Mouse (Mus musculus): Measurements from ENCODE around the gene Pttg1. TPM values are rescaled to one million over a fixed set of nuclear protein-coding genes. Genes with fewer than 3 reads are reported as not detected.

Gene Pttg1
- total and polyA plus RNA-seq, 3 experiments, result 153 to 276 (median 258) TPM

- no peak for DNase-seq (ENCODE audit: extremely low read depth)
- H3K9ac ChIP-seq (ENCODE audit: insufficient read depth, low read depth), result peak overlapping the region; percentile 57
- H3K4me1 ChIP-seq (ENCODE audit: control insufficient read depth in 1 of 2, insufficient read depth in 2 of 2), result peaks cover 19 to 32% of the 10 kb centered on the region in 2 experiments
- peak overlapping the region; percentile 44 to 87 (median 58) for H3K4me3 ChIP-seq (replicated peaks in 1 of 3; ENCODE audit: low read depth in 2 of 3, low read length in 2 of 3, poor library complexity in 1 of 3)
- in situ Hi-C loops (cut with MboI; ENCODE audit: low pct_ligation_motif_present, low pct_unique_long_range_greater_than_20kb, low sequenced_read_pairs), result no loop called here
- H3K36me3 ChIP-seq (replicated peaks in 1 of 2; ENCODE audit: control insufficient read depth in 1 of 2, insufficient read depth in 1 of 2, low read length in 1 of 2), result peaks cover 0 to 1% of the 10 kb centered on the region in 2 experiments
- peak overlapping the region; percentile 89 for H3K4me2 ChIP-seq (ENCODE audit: insufficient read depth, low read depth, poor library complexity, severe bottlenecking)
- peaks cover 38% of the 10 kb centered on the region for H3K79me2 ChIP-seq (replicated peaks; ENCODE audit: control insufficient read depth, extremely low read depth, insufficient read depth, poor library complexity, severe bottlenecking)
- peaks cover 4% of the 10 kb centered on the region for H3K9me3 ChIP-seq (replicated peaks; ENCODE audit: low read length)
- TF ChIP-seq RCOR1 (conservative IDR thresholded peaks at IDR 0.05; ENCODE audit: low read depth, low read length) (0 out of 2 replicates have a peak, but pooled peaks have one; percentile 75), POLR2A (IDR thresholded peaks at IDR 0.05; ENCODE audit: low read depth, low read length) (no peak; the same call in 1 of the 2 replicates), MXI1 (IDR thresholded peaks at IDR 0.05; ENCODE audit: low read depth, low read length) (0 out of 2 replicates have a peak, but pooled peaks have one; percentile 13), CHD1 (IDR thresholded peaks at IDR 0.05; ENCODE audit: low read depth, low read length) (peak; percentile 59; the same call in 1 of the 2 replicates)
- H3K27ac ChIP-seq (ENCODE audit: insufficient read depth, low read depth), result peak overlapping the region; percentile 99
- dilution Hi-C loops (cut with MboI; ENCODE audit: extremely low pct_ligation_motif_present, extremely low pct_unique_long_range_greater_than_20kb, low sequenced_read_pairs), result no loop called here
- H3K27me3 ChIP-seq (replicated peaks), result no peaks in the 10 kb centered on the region
Observed at GRCm38 (mm10) chr11:43385716-43386115, 40.3 kb downstream of the Pttg1 start.

GRCm38 (mm10) chr11:43385055-43385649 is 40.9 kb downstream of the Pttg1 start:
- DNase-seq (ENCODE audit: extremely low read depth), result peak; percentile 98
- Histone ChIP-seq H3K36me3 (replicated peaks in 1 of 2; ENCODE audit: control insufficient read depth in 1 of 2, insufficient read depth in 1 of 2, low read length in 1 of 2) (peaks cover 0 to 4% of the 10 kb centered on the region in 2 experiments), H3K4me2 (ENCODE audit: insufficient read depth, low read depth, poor library complexity, severe bottlenecking) (peak overlapping the region; percentile 64), H3K4me1 (ENCODE audit: control insufficient read depth in 1 of 2, insufficient read depth in 2 of 2) (peaks cover 19 to 33% of the 10 kb centered on the region in 2 experiments), H3K9me3 (replicated peaks; ENCODE audit: low read length) (peaks cover 4% of the 10 kb centered on the region), H3K4me3 (replicated peaks in 1 of 3; ENCODE audit: low read depth in 2 of 3, low read length in 2 of 3, poor library complexity in 1 of 3) (peak overlapping the region; percentile 65 to 87 (median 71)), H3K79me2 (replicated peaks; ENCODE audit: control insufficient read depth, extremely low read depth, insufficient read depth, poor library complexity, severe bottlenecking) (peaks cover 44% of the 10 kb centered on the region), H3K27ac (ENCODE audit: insufficient read depth, low read depth) (peak overlapping the region; percentile 99), H3K27me3 (replicated peaks) (no peaks in the 10 kb centered on the region), H3K9ac (ENCODE audit: insufficient read depth, low read depth) (peak overlapping the region; percentile 96)
- dilution Hi-C loops (cut with MboI; ENCODE audit: extremely low pct_ligation_motif_present, extremely low pct_unique_long_range_greater_than_20kb, low sequenced_read_pairs) (no loop called here), in situ Hi-C loops (cut with MboI; ENCODE audit: low pct_ligation_motif_present, low pct_unique_long_range_greater_than_20kb, low sequenced_read_pairs) (no loop called here)
- TF ChIP-seq E2F4 (IDR thresholded peaks at IDR 0.05; ENCODE audit: insufficient replicate concordance, low read depth, low read length) (no peak), RCOR1 (conservative IDR thresholded peaks at IDR 0.05; ENCODE audit: low read depth, low read length) (peak; percentile 78; the same call in 1 of the 2 replicates), MXI1 (IDR thresholded peaks at IDR 0.05; ENCODE audit: low read depth, low read length) (peak; percentile 60), USF2 (conservative IDR thresholded peaks at IDR 0.05; ENCODE audit: low read depth, low read length) (no peak), EP300 (IDR thresholded peaks at IDR 0.05; ENCODE audit: low read length) (peak; percentile 83), SMC3 (IDR thresholded peaks at IDR 0.05; ENCODE audit: low read depth, low read length) (no peak), JUND (conservative IDR thresholded peaks at IDR 0.05; ENCODE audit: low read depth, low read length) (no peak), UBTF (IDR thresholded peaks at IDR 0.05; ENCODE audit: low read depth, low read length) (peak; percentile 76; the same call in 1 of the 2 replicates), ZMIZ1 (IDR thresholded peaks at IDR 0.05; ENCODE audit: low read depth, low read length) (peak; percentile 92), JUN (IDR thresholded peaks at IDR 0.05; ENCODE audit: insufficient read depth, low read depth, low read length) (no peak), MEF2A (IDR thresholded peaks at IDR 0.05; ENCODE audit: borderline replicate concordance, low read depth, low read length) (peak; percentile 83), SIN3A (IDR thresholded peaks at IDR 0.05; ENCODE audit: low read length) (no peak; the same call in none of the 2 replicates), ZNF384 (IDR thresholded peaks at IDR 0.05; ENCODE audit: low read depth, low read length) (no peak), POLR2A (IDR thresholded peaks at IDR 0.05; ENCODE audit: low read depth, low read length) (peak; percentile 94), KAT2A (IDR thresholded peaks at IDR 0.05; ENCODE audit: insufficient replicate concordance, low read length) (no peak), CHD1 (IDR thresholded peaks at IDR 0.05; ENCODE audit: low read depth, low read length) (no peak), NELFE (IDR thresholded peaks at IDR 0.05; ENCODE audit: low read depth, low read length) (peak; percentile 87), MAFK (IDR thresholded peaks at IDR 0.05; ENCODE audit: insufficient replicate concordance, low read length) (peak; percentile 73; the same call in 1 of the 2 replicates), HCFC1 (IDR thresholded peaks at IDR 0.05; ENCODE audit: low read depth, low read length) (no peak), GABPA (IDR thresholded peaks at IDR 0.05; ENCODE audit: insufficient replicate concordance, low read depth, low read length) (no peak), ZKSCAN1 (IDR thresholded peaks at IDR 0.05; ENCODE audit: borderline replicate concordance, low read depth, low read length) (no peak), CTCF (conservative IDR thresholded peaks at IDR 0.05 in 1 of 2, IDR thresholded peaks at IDR 0.05 in 1 of 2; ENCODE audit: low read depth in 2 of 2, low read length in 2 of 2) (no peak), CHD2 (IDR thresholded peaks at IDR 0.05; ENCODE audit: low read length) (peak; percentile 15; the same call in 1 of the 2 replicates), MAZ (IDR thresholded peaks at IDR 0.05; ENCODE audit: low read depth, low read length) (no peak), PAX5 (IDR thresholded peaks at IDR 0.05; ENCODE audit: low read length) (no peak), ELF1 (IDR thresholded peaks at IDR 0.05; ENCODE audit: low read depth, low read length) (peak; percentile 68), NRF1 (IDR thresholded peaks at IDR 0.05; ENCODE audit: low read depth, low read length) (no peak), RAD21 (IDR thresholded peaks at IDR 0.05; ENCODE audit: low read depth, low read length) (no peak; the same call in 1 of the 2 replicates), TCF12 (IDR thresholded peaks at IDR 0.05; ENCODE audit: low read depth, low read length) (peak; percentile 81; the same call in 1 of the 2 replicates), TBP (conservative IDR thresholded peaks at IDR 0.05; ENCODE audit: low read depth, low read length) (peak; percentile 96), BHLHE40 (IDR thresholded peaks at IDR 0.05; ENCODE audit: low read depth, low read length) (peak; percentile 91)
